Mouse (Mus musculus) retina, adult 2 months (tissue): ENCODE data around the gene Olfr800.

Source experiments
- DNase-seq: peaks from one replicate; pipeline ENCODE4 v3.0.0-alpha.2; 2012; ENCODE audit warnings: low read depth, low spot score

The Olfr800 gene

DNA sequence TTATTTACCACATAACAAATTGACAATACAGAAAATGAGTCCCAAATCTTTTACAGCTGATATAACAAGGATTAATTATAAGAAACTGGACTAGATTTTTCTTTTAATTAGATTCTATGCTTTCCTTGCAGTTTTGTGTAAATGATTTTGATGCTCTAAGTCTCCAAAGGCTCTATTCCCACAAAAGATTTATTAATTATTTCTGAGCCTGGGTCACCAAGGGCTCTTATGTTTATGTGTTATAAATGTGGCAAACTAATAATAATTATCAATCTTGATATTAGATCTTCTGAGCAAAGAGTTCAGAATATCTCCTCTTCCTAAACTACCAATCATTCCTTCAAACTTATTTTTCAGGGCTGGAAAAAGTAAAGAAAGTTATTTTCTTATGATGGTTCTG lies at the start of gene Olfr800:
Olfr800 (plus strand) TSS at position 301 of the 400 bp plus-strand sequence.
- no peak for DNase-seq

DNA sequence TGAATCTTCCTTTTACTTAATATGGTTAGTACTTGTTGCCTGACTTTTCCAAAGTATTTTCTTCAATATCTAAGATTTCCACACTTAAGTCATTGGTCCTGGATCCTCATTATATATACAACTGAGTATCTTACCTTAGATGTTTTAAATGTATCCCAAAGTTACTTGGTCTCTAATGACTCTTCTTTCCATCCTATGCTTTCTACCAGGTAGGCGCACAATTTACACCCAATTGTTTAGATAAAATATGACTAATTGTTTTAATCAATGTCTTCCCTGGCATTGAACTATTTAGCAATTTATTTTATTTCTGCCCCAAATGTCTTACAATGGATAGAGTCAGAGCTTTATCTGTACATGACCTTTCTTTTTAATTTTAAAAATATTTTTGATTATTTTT lies 45.0 kb upstream of the Olfr800 start, which contains the start of gene Olfr796:
Olfr796 (minus strand) TSS at position 101 of the 400 bp plus-strand sequence.
- DNase-seq: no peak

DNA sequence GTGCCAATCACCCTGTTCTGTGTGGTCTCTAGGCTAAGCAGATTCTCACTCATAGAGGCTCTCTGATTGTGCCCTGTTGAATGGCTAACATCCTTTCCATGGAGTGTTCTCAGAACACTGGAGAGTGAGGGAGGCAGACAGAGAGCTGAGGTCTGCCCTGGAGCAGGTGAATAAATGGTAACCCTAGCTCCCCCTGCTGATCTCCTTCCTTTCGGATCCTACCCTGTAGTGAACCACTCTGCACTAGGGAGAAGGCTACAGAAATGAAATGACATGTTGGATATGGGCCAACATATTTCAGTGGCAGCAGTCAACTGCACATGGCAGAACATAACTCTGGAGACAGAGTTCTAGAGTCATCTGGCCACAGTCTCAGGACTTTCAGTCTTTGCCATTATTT lies 35.8 kb upstream of the Olfr800 start:
- DNase-seq: no peak

DNA sequence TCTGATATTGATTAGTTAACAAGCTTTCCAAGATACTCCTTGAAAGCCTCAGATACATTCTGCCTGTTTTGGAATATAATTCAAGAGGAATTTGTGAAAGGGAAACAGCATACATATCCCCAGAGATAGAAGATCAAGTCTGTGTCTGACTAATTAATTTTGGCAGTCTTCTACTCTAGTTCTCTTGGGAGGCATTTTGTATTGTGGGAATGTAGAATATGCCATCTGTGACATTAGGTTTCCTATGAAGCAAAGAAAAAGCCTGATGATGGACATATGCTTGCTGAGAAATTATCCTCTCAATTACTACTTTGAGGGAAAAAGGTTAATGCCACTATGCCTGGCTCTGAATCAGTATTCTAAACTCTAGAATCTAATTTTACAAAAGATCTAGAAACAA lies 34.2 kb upstream of the Olfr800 start:
- no peak for DNase-seq

DNA sequence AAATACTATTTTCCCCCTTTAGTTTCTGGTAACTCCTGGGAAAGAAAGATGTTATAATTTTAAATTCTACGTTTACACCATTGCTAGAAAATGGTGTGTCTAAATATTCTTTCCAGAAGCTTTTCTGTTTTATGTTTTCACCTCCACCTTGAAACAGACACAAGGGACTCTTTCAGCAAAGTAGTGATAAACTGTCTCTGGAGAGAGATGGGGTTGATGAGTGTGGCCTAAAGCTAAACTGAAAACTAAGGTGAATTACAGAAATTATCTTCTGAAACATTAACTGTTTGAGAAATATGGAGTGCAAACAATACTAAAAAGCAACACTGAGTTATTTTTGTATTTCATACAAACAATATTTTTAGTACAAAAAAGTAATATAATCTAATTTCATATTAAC lies 29.7 kb upstream of the Olfr800 start, which contains the start of gene Olfr798:
Olfr798 (minus strand) TSS at position 101 of the 400 bp plus-strand sequence.
- no peak for DNase-seq

DNA sequence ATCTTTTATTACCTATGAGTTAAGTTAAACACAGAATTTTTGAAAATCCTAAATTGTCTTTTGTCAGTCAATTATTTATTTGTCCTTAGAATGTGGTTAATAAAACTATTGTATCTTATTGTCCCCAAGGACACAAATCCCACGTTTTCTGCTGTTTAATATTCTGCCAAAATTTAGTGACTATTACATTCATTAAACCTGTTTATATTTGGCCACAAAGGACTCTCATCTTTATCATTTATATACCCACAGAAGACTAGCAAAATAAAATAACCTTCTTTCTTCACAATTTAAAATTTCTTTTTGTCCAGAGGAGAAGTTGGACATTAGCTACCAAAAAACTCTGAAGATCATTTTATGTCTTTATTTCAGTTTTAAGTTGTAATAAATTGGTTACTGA lies 20.3 kb upstream of the Olfr800 start, which contains the start of gene Olfr799:
Olfr799 (plus strand) TSS at position 301 of the 400 bp plus-strand sequence.
- DNase-seq: no peak

DNA sequence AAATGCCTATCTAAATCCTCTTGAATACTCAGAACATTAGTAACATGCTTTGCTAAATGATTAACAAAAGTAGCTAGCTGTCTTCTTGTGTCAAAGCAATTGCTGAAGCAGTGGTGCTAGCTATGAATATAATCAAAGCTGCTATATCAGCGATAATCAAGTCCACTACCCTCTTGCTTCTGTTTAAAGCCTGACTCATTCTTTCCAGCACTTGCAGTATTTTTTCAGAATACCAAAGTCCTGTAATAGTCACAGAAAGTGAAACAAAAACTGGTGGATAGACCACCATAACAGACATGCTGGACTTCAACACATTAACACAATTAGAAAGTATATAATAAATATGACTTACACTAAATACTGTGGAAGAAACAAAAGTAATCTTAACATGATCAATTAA lies 5.7 kb upstream of the Olfr800 start:
- no peak for DNase-seq

DNA sequence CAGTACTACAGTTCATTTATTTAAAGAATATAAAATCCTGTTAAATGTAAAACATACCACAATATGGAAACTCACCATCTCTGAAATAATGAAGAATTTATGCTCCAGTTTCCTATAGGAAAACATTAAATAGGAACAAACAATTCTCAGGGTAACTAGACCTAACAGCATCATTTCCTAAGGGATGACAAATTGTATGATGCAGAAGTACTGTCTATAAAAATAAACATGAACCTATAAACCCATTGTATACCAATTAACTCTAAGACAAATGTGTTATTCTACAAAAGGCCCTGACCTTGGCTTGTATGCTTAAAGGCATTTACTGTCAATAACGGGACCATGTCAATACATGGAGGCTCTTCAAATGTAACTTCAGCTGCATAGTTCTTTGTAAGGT lies 16.3 kb downstream of the Olfr800 start, which contains the start of gene Olfr801:
Olfr801 (minus strand) TSS at position 101 of the 400 bp plus-strand sequence.
- DNase-seq: no peak

DNA sequence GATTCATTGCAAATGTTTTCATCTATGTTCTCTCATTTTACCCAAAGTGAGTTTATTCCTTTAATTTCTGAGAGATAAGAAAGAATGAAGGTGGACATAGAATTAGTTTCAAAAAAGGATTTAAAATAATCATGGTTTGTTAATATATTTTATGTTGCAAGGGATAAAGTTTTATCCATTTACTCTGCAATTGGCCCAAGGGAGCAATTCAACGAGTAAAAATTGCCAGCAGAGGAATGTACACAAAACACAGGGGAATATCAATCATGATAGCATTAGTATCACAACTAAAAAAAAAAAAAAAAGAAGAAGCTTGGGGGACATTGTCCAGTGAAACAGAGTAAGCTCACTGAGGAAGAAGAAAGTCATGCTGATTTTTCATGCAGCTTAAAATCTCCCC lies 30.6 kb downstream of the Olfr800 start, which contains the start of gene Olfr802:
Olfr802 (minus strand) TSS at position 101 of the 400 bp plus-strand sequence.
- no peak for DNase-seq

DNA sequence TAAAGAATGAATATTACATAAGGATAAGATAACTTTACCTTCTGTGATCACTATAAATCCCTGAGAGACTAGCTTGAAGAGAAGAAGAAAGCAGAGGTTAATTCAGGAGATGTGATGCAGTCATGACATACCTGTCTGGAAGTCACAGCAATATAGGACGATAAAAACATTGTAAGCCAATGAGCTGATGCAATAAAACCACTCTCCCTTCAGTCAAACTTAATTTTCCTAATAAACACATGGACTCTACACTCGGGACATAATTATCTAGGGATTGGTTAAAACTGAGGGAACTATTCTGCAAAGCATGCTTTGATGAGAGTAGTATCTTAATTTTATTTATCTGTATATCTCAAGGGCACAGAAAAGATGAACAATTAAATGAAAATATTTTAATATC lies 36.7 kb downstream of the Olfr800 start, which contains the start of gene Olfr803:
Olfr803 (minus strand) TSS at position 101 of the 400 bp plus-strand sequence.
- no peak for DNase-seq

DNA sequence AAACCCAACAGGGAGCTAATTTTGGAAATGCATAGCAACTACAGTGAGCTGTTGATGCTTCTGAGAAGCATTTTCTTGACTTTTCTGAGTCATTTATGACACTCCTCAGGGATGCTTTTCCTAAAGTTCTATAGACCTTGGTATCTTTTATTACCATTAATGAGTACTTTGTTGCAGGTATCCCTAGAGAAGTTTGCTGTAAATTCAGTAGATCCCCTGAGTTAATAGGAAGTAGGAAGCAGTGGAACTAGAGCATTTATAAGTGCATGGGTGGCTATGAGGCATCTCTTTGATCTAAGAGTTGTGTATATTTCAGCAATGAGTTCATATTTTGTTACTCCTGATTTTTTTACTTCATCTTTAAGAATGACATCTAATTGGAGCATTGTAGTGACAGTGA lies 45.4 kb downstream of the Olfr800 start, which contains the start of gene Olfr804:
Olfr804 (plus strand) TSS at position 301 of the 400 bp plus-strand sequence.
- no peak for DNase-seq
